Mouse (Mus musculus) midbrain, embryonic 13.5 days (tissue): Measurements from ENCODE around the gene Myh9. TPM values are rescaled to one million over a fixed set of nuclear protein-coding genes. Genes with fewer than 3 reads are reported as not detected.
A peak's percentile ranks its signal among the peaks of the same experiment; 100 is the strongest.

Experiments used
- ATAC-seq: fragments of 200-750 bp; cut with Nextera tagmentation; 2 replicates; pipeline ENCODE4 v1.8.0; 2017; ENCODE audit warnings: mild to moderate bottlenecking, moderate TSS enrichment, moderate library complexity
- H3K27ac ChIP-seq: fragments of 300-500 bp; sonication (generic); 2 replicates; pipeline ENCODE4 v1.5.1; 2015; ENCODE audit warnings: inconsistent platforms, mild to moderate bottlenecking, moderate library complexity
- H3K27me3 ChIP-seq: fragments of 300-500 bp; sonication (generic); 2 replicates; pipeline ENCODE4 v1.6.1; 2015; ENCODE audit warnings: mild to moderate bottlenecking, inconsistent platforms
- H3K36me3 ChIP-seq: fragments of 300-500 bp; sonication (generic); 2 replicates; pipeline ENCODE4 v1.6.1; 2015; ENCODE audit warnings: mild to moderate bottlenecking, inconsistent platforms
- H3K4me1 ChIP-seq: fragments of 300-500 bp; sonication (generic); replicated peaks from 2 replicates; pipeline ENCODE4 v1.6.1; 2015; ENCODE audit warnings: inconsistent platforms
- H3K4me2 ChIP-seq: fragments of 300-500 bp; sonication (generic); replicated peaks from 2 replicates; pipeline ENCODE4 v1.6.1; 2015; ENCODE audit warnings: moderate library complexity, mild to moderate bottlenecking, inconsistent platforms
- H3K4me3 ChIP-seq: fragments of 300-500 bp; sonication (generic); replicated peaks from 2 replicates; pipeline ENCODE4 v1.5.1; 2015; ENCODE audit warnings: mild to moderate bottlenecking, inconsistent platforms
- H3K9ac ChIP-seq: fragments of 300-500 bp; sonication (generic); replicated peaks from 2 replicates; pipeline ENCODE4 v1.6.1; 2015; ENCODE audit warnings: mild to moderate bottlenecking, inconsistent platforms
- H3K9me3 ChIP-seq: fragments of 300-500 bp; sonication (generic); 2 replicates; pipeline ENCODE4 v1.6.1; 2016; ENCODE audit warnings: mild to moderate bottlenecking, inconsistent platforms
- whole genome bisulfite sequencing: fragments of 180-500 bp; shearing (Covaris S2); methylation state at CpG from one replicate; pipeline ENCODE4 v1.1.7; 2015; 5-methylcytosine and 5-hydroxymethylcytosine counted together
- polyA plus RNA-seq: library from polyadenylated mRNA; unstranded; fragments of >200 nt; fragmentation: Nextera tagmentation; extraction: Ambion mirVana; gene quantifications from 2 replicates; pipeline ENCODE4 v1.2.1, GENCODE M21; 2015

Myh9 gene
- polyA plus RNA-seq, 1 experiment from 2014 or later, result 14.1 TPM

DNA sequence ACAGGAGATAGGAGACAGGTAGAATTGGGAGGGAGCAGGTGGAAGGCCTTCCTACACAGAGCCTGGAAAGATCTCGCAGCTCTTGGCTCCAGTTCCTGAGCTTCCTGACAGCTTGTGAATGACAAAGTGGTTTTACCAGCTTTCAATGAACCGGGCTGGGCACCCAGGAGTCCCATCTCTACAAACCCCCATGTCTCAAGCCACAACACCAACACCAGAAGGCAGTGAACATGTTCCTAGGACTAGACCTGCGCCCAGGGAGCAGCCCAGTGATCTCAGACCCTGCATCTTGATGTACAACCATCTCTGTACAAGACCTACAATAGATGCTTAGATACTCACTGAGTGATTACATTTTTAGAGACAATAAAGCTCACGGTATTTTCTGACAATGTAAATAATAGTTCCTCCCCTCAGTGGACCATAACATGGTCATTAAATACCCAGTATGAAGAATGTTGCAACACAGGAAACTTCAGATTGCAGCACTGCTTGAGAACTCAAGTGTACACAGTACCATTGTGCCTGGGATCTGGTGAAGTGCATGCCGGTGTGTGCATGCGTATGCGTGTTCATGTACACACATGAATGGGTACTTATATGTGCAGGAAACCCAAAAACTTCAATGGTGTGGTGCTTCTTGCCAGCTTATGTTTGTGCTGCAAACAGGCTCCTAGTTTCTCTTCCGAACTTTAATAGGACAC is 10.1 kb downstream of the Myh9 start:
- no peaks in the 10 kb centered on the region for H3K9me3 ChIP-seq
- ATAC-seq, result no peak
- 95% methylated on average over 8 of the region's 8 CpGs for WGBS
- H3K4me2 ChIP-seq, result no peak overlapping the region
- no peak overlapping the region for H3K4me3 ChIP-seq
- peaks cover 22% of the 10 kb centered on the region for H3K4me1 ChIP-seq
- no peaks in the 10 kb centered on the region for H3K27me3 ChIP-seq
- no peak overlapping the region for H3K27ac ChIP-seq
- no peak overlapping the region for H3K9ac ChIP-seq
- H3K36me3 ChIP-seq, result no peaks in the 10 kb centered on the region

DNA sequence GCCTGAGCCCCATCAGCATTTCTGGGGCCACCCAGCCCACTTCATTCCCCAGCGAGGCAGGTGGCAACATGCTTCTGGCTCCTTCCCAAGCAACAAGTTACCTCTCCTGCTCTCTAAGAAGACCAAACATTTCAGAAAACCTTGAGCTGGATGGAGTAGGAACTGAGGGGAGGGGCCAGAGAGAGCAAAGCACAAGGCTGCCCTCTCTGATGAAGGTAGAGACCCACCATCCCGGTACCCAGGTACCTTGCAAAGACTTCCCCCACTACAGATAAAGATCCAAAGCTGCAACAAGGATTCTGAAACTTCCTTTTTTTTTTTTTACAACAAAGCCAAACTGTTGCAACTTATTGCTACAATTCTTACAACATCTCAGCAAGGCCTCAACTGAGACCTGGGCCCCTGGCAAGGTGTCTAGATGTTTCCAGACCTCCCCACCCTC is 10.8 kb downstream of the Myh9 start:
- Histone ChIP-seq H3K4me3 (no peak overlapping the region), H3K9me3 (no peaks in the 10 kb centered on the region), H3K27ac (no peak overlapping the region), H3K27me3 (no peaks in the 10 kb centered on the region), H3K36me3 (no peaks in the 10 kb centered on the region), H3K9ac (no peak overlapping the region), H3K4me2 (no peak overlapping the region), H3K4me1 (peaks cover 17% of the 10 kb centered on the region)
- no peak for ATAC-seq
- WGBS, result 89% methylated on average over 2 of the region's 2 CpGs

DNA sequence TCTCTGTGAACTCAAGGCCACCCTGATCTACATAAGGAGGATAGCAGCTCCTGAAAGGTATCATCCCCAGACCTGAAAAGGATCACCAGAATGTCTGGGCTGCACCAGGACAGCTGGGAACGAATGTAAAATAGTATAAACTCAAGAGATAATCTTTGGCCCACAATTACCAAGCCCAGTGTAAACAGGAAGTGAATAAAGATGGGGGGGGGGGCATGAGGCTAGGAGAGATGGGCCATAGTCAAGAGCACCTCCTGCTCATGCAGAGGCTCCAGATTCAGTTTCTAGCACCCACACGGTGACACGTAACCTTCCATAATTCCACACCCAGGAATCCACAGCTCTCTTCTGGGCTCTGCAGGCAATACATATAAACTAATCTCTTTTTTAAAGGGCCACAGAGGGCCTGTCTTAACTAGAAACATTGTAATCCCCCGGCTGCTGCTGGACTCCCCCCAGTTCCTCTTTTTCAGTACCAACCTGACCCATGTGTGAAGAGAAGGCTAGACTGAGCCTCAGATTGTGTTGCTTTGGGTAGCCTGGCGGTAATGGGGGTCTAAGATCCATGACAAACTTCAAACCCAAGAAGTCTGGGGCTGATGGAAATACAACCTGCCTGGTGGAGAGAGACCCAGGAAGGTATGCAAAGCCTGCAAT is 11.4 kb downstream of the Myh9 start:
- Histone ChIP-seq H3K27ac (no peak overlapping the region), H3K4me1 (peaks cover 12% of the 10 kb centered on the region), H3K27me3 (no peaks in the 10 kb centered on the region), H3K4me3 (no peak overlapping the region), H3K9ac (no peak overlapping the region), H3K9me3 (no peaks in the 10 kb centered on the region), H3K36me3 (no peaks in the 10 kb centered on the region), H3K4me2 (no peak overlapping the region)
- no peak for ATAC-seq
- WGBS, result 94% methylated on average over 5 of the region's 5 CpGs

DNA sequence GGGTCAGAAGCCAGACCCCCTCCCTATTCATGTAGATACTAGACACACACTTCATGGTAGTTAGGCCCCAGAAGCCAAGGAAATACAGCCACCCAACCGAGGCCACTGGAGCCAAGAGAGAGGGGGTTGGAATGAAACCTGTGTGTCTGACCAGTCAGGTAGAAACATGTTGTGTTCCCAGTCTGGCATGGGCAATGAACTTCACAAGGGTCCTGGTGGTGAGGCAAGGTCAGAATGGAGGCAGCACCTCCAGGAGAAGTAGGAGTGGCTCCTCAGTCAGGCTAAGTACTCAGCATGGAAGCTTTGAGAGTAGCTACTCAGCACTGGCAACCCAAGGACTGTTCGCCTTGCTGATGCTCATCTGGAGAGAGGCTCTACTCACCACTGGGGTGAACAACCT is 12.4 kb downstream of the Myh9 start:
- H3K27me3 ChIP-seq, result no peaks in the 10 kb centered on the region
- no peak overlapping the region for H3K9ac ChIP-seq
- no peak overlapping the region for H3K4me2 ChIP-seq
- H3K4me3 ChIP-seq, result no peak overlapping the region
- 75% methylated on average over 2 of the region's 2 CpGs for WGBS
- H3K27ac ChIP-seq, result no peak overlapping the region
- ATAC-seq, result no peak
- no peaks in the 10 kb centered on the region for H3K9me3 ChIP-seq
- H3K4me1 ChIP-seq, result peaks cover 12% of the 10 kb centered on the region
- no peaks in the 10 kb centered on the region for H3K36me3 ChIP-seq

DNA sequence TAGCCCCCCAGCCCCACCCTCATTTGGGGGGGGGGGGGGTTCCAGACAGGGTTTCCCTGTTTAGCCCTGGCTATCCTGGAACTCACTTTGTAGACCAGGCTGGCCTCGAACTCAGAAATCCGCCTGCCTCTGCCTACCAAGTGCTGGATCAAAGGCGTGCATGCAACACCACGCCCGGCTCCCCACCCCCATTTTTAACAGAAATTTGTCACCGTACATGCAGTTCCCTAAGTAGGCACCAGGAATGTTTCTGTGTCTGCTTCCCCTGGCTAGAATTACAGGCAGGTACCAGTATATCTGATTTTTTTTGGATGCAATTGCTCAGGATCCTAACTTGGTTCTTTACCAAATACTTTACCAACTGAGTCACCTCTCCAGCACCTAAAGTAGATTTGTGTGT is 13.1 kb downstream of the Myh9 start:
- H3K27ac ChIP-seq, result no peak overlapping the region
- WGBS, result 94% methylated on average over 6 of the region's 6 CpGs
- ATAC-seq, result no peak
- no peaks in the 10 kb centered on the region for H3K36me3 ChIP-seq
- H3K27me3 ChIP-seq, result no peaks in the 10 kb centered on the region
- H3K4me3 ChIP-seq, result no peak overlapping the region
- H3K9me3 ChIP-seq, result no peaks in the 10 kb centered on the region
- H3K9ac ChIP-seq, result no peak overlapping the region
- peaks cover 12% of the 10 kb centered on the region for H3K4me1 ChIP-seq
- no peak overlapping the region for H3K4me2 ChIP-seq

DNA sequence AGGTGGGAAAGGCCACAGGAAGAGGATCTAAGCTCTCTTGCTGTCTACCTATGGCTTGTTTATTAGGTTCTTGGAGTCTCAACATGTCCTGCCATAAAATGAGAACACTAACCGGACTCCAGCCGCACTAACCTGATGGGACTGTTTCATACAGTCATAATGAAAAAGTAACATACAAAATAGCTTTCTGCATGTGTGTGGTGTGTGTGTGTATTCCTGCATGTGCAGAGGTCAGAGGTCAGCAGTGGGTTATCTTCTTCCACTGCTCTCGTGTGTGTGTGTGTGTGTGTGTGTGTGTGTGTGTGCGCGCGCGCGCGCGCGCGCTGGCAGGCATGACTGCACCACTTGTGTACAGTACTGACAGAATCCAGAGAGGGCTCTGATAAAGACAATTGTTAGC is 13.7 kb downstream of the Myh9 start:
- 94% methylated on average over 12 of the region's 12 CpGs for WGBS
- ATAC-seq, result no peak
- H3K27ac ChIP-seq, result no peak overlapping the region
- no peak overlapping the region for H3K4me3 ChIP-seq
- H3K4me2 ChIP-seq, result no peak overlapping the region
- peaks cover 16% of the 10 kb centered on the region for H3K4me1 ChIP-seq
- H3K9ac ChIP-seq, result no peak overlapping the region
- H3K27me3 ChIP-seq, result no peaks in the 10 kb centered on the region
- no peaks in the 10 kb centered on the region for H3K36me3 ChIP-seq
- H3K9me3 ChIP-seq, result no peaks in the 10 kb centered on the region

DNA sequence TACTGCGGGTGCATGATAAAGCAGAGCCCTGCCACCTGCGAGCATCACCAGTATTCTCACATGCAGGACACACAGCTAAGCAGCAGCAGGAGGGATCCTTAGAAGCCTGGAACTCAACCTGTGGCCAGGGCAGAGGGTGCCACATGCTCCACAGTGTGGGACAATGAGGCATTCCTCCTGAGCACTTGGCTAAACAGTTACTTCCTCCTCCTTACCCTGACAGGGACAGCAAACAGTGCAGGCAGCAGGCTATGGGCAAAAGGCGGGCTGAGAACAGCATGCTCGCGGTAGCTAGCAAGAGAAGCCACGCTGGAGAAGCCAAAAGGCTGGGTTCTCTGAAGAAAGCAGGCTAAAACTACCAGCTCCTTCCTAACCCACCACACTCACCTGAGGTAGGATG is 14.2 kb downstream of the Myh9 start:
- 18% methylated on average over 6 of the region's 6 CpGs for WGBS
- H3K4me3 ChIP-seq, result no peak overlapping the region
- no peaks in the 10 kb centered on the region for H3K27me3 ChIP-seq
- H3K36me3 ChIP-seq, result no peaks in the 10 kb centered on the region
- H3K4me2 ChIP-seq, result no peak overlapping the region
- peaks cover 16% of the 10 kb centered on the region for H3K4me1 ChIP-seq
- no peak for ATAC-seq
- H3K27ac ChIP-seq, result peak overlapping the region; percentile 14; the same call in 1 of the 2 replicates
- no peaks in the 10 kb centered on the region for H3K9me3 ChIP-seq
- H3K9ac ChIP-seq, result no peak overlapping the region

DNA sequence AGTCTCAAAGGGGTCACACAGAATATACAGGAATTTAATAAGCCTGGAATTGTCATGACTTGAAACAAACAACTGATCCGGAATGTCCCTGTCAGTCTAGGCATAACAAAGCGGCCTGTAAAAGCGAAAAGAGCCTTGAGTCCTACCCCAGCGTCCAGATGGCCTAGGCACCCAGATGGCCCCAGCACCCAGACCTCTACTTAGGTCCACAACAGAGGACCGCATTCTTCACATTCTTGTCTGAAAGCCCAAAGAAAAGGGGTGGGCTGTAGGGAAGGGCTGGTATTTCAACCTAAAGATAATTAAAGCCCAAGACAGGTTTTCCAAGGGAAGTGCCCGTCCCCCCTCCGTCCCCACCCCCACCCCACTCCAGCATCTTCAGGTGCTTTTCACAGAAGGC is 14.6 kb downstream of the Myh9 start:
- Histone ChIP-seq H3K4me3 (no peak overlapping the region), H3K9ac (0 out of 2 replicates have a peak overlapping the region, but pooled peaks have one; percentile 12), H3K4me2 (no peak overlapping the region), H3K9me3 (no peaks in the 10 kb centered on the region), H3K27ac (peak overlapping the region; percentile 14; the same call in 1 of the 2 replicates), H3K36me3 (no peaks in the 10 kb centered on the region), H3K4me1 (peaks cover 16% of the 10 kb centered on the region), H3K27me3 (no peaks in the 10 kb centered on the region)
- no peak for ATAC-seq
- WGBS, result 13% methylated on average over 7 of the region's 7 CpGs

DNA sequence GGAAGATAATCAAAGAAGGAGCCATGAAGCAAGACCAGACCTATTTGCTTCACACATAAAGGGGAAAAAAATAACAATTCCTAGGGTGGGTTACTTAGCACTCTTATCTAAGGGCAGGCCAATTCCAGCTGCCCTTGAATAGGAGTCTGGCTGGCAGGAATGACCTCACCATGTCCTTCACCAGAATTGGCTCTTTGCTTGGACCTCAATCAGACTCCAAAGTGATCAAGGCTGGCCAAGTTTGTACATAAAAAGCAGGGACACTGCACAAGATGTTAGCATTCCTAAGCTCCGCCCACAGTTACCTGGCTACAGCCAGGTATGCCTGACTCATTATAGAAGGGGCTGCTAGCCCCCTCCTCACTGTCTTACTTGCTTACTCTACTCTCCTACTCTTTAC is 16.6 kb downstream of the Myh9 start:
- 94% methylated on average over 1 of the region's 1 CpGs for WGBS
- Histone ChIP-seq H3K27ac (no peak overlapping the region), H3K4me1 (peaks cover 16% of the 10 kb centered on the region), H3K4me3 (no peak overlapping the region), H3K4me2 (no peak overlapping the region), H3K9ac (no peak overlapping the region), H3K9me3 (no peaks in the 10 kb centered on the region), H3K27me3 (no peaks in the 10 kb centered on the region), H3K36me3 (no peaks in the 10 kb centered on the region)
- no peak for ATAC-seq

DNA sequence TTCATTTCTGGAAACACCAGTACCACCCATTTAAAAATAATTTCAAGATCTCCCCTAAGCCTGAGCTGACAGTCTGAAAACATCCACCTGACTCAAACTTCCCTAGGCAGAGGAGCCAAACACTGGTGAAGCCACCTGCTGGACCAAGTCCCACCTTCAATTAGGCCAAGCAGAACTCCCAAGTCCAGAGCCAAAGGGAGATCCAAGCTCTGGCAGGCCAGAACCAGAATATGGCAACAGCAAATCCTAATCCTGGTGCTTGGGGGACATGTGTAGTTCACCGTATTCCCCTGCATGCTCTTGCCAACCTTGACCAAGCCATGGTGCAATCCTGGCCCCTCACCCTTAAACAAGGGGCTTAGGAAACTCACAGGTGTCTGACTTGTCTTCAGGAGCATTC is 17.7 kb downstream of the Myh9 start:
- 97% methylated on average over 1 of the region's 1 CpGs for WGBS
- no peak overlapping the region for H3K4me2 ChIP-seq
- H3K27ac ChIP-seq, result no peak overlapping the region
- H3K4me3 ChIP-seq, result no peak overlapping the region
- H3K27me3 ChIP-seq, result no peaks in the 10 kb centered on the region
- peaks cover 16% of the 10 kb centered on the region for H3K4me1 ChIP-seq
- no peaks in the 10 kb centered on the region for H3K36me3 ChIP-seq
- H3K9me3 ChIP-seq, result no peaks in the 10 kb centered on the region
- no peak for ATAC-seq
- H3K9ac ChIP-seq, result no peak overlapping the region

DNA sequence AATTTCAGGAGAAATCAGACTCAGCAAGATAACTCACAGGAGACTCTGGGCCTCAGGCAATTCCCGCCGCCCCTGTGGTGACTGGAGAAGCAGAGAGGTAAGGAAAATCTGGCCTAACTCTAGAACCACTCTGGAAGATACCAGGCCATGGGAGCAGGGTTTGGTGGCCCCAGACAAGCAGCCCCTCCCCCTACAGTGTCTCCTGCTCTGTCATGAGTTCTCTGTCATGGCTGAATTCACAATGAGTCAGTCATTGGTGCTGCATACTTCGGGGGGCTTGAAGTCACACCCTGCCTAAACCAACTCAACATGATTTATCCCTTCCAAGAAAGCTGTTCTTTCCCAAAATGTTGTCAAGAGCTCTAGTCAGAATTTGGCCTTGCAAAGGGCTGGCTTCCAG is 18.3 kb downstream of the Myh9 start:
- Histone ChIP-seq H3K36me3 (no peaks in the 10 kb centered on the region), H3K4me3 (no peak overlapping the region), H3K4me2 (no peak overlapping the region), H3K4me1 (peaks cover 16% of the 10 kb centered on the region), H3K9me3 (no peaks in the 10 kb centered on the region), H3K9ac (no peak overlapping the region), H3K27me3 (no peaks in the 10 kb centered on the region), H3K27ac (no peak overlapping the region)
- 77% methylated on average over 3 of the region's 3 CpGs for WGBS
- ATAC-seq, result no peak

DNA sequence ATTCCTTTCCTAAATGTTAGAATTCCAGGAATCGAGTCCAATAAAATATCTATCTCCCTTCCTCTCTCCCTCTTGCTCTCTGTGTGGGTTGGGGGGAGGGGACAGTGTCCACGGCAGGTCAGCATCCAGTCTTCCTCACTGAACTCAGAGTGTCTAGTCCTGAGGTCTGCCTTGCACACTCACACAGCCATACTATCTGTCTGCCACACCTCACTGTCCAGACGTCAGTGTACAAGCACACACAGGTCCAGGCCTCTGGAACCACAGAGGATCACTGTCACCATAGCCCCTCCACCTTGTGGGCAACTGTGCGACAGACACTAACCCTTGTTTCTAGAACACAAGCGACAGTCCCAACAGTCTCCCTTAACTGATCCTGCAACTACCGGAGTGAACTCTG is 18.8 kb downstream of the Myh9 start:
- H3K4me2 ChIP-seq, result no peak overlapping the region
- no peaks in the 10 kb centered on the region for H3K36me3 ChIP-seq
- no peak for ATAC-seq
- H3K4me1 ChIP-seq, result peaks cover 16% of the 10 kb centered on the region
- H3K9me3 ChIP-seq, result no peaks in the 10 kb centered on the region
- H3K27me3 ChIP-seq, result no peaks in the 10 kb centered on the region
- no peak overlapping the region for H3K9ac ChIP-seq
- no peak overlapping the region for H3K27ac ChIP-seq
- no peak overlapping the region for H3K4me3 ChIP-seq
- 78% methylated on average over 6 of the region's 6 CpGs for WGBS

DNA sequence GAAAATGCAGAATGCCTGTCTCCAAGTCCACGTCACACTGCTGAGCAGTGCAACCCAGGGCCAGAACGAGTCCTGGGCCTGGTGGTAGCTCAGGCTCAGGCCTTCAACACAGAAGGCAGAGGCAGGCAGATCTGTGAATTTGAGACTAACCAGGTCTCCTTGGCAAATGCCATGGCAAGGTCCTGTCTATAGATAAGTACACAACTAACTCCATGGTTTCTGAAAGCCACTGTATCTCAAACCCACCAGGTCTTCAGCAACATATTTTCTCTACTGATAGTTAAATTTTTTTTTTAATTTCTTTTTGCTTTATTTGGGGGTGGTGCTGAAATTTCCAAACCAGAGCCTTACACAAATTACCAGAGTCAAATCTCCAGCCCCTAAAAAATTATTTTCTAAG is 19.3 kb downstream of the Myh9 start:
- no peak for ATAC-seq
- WGBS, result 76% methylated on average over 2 of the region's 2 CpGs
- H3K9ac ChIP-seq, result no peak overlapping the region
- no peak overlapping the region for H3K4me2 ChIP-seq
- no peaks in the 10 kb centered on the region for H3K27me3 ChIP-seq
- no peaks in the 10 kb centered on the region for H3K36me3 ChIP-seq
- H3K27ac ChIP-seq, result no peak overlapping the region
- H3K9me3 ChIP-seq, result no peaks in the 10 kb centered on the region
- H3K4me3 ChIP-seq, result no peak overlapping the region
- peaks cover 15% of the 10 kb centered on the region for H3K4me1 ChIP-seq
